Mouse (Mus musculus) hindbrain, embryonic 12.5 days (tissue): ENCODE measurements around the gene Irf9. TPM values are rescaled to one million over a fixed set of nuclear protein-coding genes. Genes with fewer than 3 reads are reported as not detected.

Experiments used
- ATAC-seq: fragments of 200-750 bp; cut with Nextera tagmentation; 2 replicates; pipeline ENCODE4 v1.8.0; 2017; ENCODE audit warnings: moderate TSS enrichment; ENCODE audit not compliant: low FRiP score
- H3K27ac ChIP-seq: fragments of 300-500 bp; sonication (generic); 2 replicates; pipeline ENCODE4 v1.5.1; 2016; ENCODE audit warnings: mild to moderate bottlenecking
- H3K27me3 ChIP-seq: fragments of 300-500 bp; sonication (generic); 2 replicates; pipeline ENCODE4 v1.6.1; 2016; ENCODE audit warnings: mild to moderate bottlenecking
- H3K36me3 ChIP-seq: fragments of 300-500 bp; sonication (generic); 2 replicates; pipeline ENCODE4 v1.6.1; 2016; ENCODE audit warnings: mild to moderate bottlenecking
- H3K4me1 ChIP-seq: fragments of 300-500 bp; sonication (generic); 2 replicates; pipeline ENCODE4 v1.6.1; 2016
- H3K4me2 ChIP-seq: fragments of 300-500 bp; sonication (generic); replicated peaks from 2 replicates; pipeline ENCODE4 v1.6.1; 2016; ENCODE audit warnings: mild to moderate bottlenecking
- H3K4me3 ChIP-seq: fragments of 300-500 bp; sonication (generic); 2 replicates; pipeline ENCODE4 v1.5.1; 2016; ENCODE audit warnings: mild to moderate bottlenecking
- H3K9ac ChIP-seq: fragments of 300-500 bp; sonication (generic); 2 replicates; pipeline ENCODE4 v1.6.1; 2016; ENCODE audit warnings: mild to moderate bottlenecking, moderate library complexity
- H3K9me3 ChIP-seq: fragments of 300-500 bp; sonication (generic); replicated peaks from 2 replicates; pipeline ENCODE4 v1.6.1; 2016; ENCODE audit warnings: mild to moderate bottlenecking
- WGBS: fragments of 180-500 bp; shearing (Covaris S2); methylation state at CpG from one replicate; pipeline ENCODE4 v1.1.7; 2016; 5-methylcytosine and 5-hydroxymethylcytosine counted together
- polyA plus RNA-seq: library from polyadenylated mRNA; unstranded; fragments of >200 nt; fragmentation: Nextera tagmentation; extraction: Ambion mirVana; gene quantifications from 2 replicates; pipeline ENCODE4 v1.2.1, GENCODE M21; 2016

Irf9 gene
- polyA plus RNA-seq, result 9.9 and 10.7 TPM in 2 replicates

- H3K4me1 ChIP-seq, result peaks cover 7% of the 10 kb centered on the region
- H3K27me3 ChIP-seq, result no peaks in the 10 kb centered on the region
- H3K27ac ChIP-seq, result peak within 1 kb of the TSS; percentile 35; the same call in 1 of the 2 replicates
- H3K9ac ChIP-seq, result peak within 1 kb of the TSS; percentile 4; the same call in 1 of the 2 replicates
- peak within 1 kb of the TSS; percentile 44 for H3K4me2 ChIP-seq
- H3K9me3 ChIP-seq, result no peaks in the 10 kb centered on the region
- H3K4me3 ChIP-seq, result peak within 1 kb of the TSS; percentile 22; the same call in 1 of the 2 replicates
- H3K36me3 ChIP-seq, result peaks cover 88% of the 10 kb centered on the region
- no peak for ATAC-seq
- WGBS, result 90% methylated on average over 7 of the region's 7 CpGs
These were observed at the start of gene Irf9 for GRCm38 (mm10) chr14:55603271-55603632. Gene Irf9, plus strand, starts transcription at chr14:55603571.

GRCm38 (mm10) chr14:55554635-55555034 is 48.7 kb upstream of the Irf9 start:
- H3K4me3 ChIP-seq, result no peak overlapping the region
- no peak for ATAC-seq
- no peak overlapping the region for H3K4me2 ChIP-seq
- no peak overlapping the region for H3K27ac ChIP-seq
- H3K9ac ChIP-seq, result no peak overlapping the region
- H3K9me3 ChIP-seq, result no peaks in the 10 kb centered on the region
- H3K27me3 ChIP-seq, result no peaks in the 10 kb centered on the region
- H3K36me3 ChIP-seq, result no peaks in the 10 kb centered on the region
- H3K4me1 ChIP-seq, result peaks cover 3% of the 10 kb centered on the region

- ATAC-seq, result no peak
- Histone ChIP-seq H3K4me1 (peaks cover 3% of the 10 kb centered on the region), H3K4me2 (no peak overlapping the region), H3K9ac (no peak overlapping the region), H3K27me3 (no peaks in the 10 kb centered on the region), H3K36me3 (no peaks in the 10 kb centered on the region), H3K27ac (no peak overlapping the region), H3K4me3 (no peak overlapping the region), H3K9me3 (no peaks in the 10 kb centered on the region)
- 92% methylated on average over 3 of the region's 3 CpGs for WGBS
These were observed 47.6 kb upstream of the Irf9 start for GRCm38 (mm10) chr14:55555788-55556187.

- H3K36me3 ChIP-seq, result no peaks in the 10 kb centered on the region; the same call in 1 of the 2 replicates
- H3K9me3 ChIP-seq, result no peaks in the 10 kb centered on the region
- no peak overlapping the region for H3K4me3 ChIP-seq
- WGBS, result 29% methylated on average over 5 of the region's 5 CpGs
- H3K27me3 ChIP-seq, result no peaks in the 10 kb centered on the region
- no peak overlapping the region for H3K4me2 ChIP-seq
- H3K9ac ChIP-seq, result no peak overlapping the region
- no peak overlapping the region for H3K27ac ChIP-seq
- peaks cover 14% of the 10 kb centered on the region for H3K4me1 ChIP-seq
- no peak for ATAC-seq
These were observed 46.4 kb upstream of the Irf9 start for GRCm38 (mm10) chr14:55557003-55557402.

- Histone ChIP-seq H3K9me3 (no peaks in the 10 kb centered on the region), H3K4me3 (no peak overlapping the region), H3K27ac (no peak overlapping the region), H3K4me2 (no peak overlapping the region), H3K4me1 (peaks cover 20% of the 10 kb centered on the region), H3K27me3 (no peaks in the 10 kb centered on the region), H3K9ac (no peak overlapping the region), H3K36me3 (no peaks in the 10 kb centered on the region; the same call in 1 of the 2 replicates)
- ATAC-seq, result no peak
- 92% methylated on average over 3 of the region's 3 CpGs for WGBS
These were observed 45.8 kb upstream of the Irf9 start for GRCm38 (mm10) chr14:55557587-55557986.

- peak overlapping the region; percentile 65; the same call in 1 of the 2 replicates for H3K9ac ChIP-seq
- H3K4me1 ChIP-seq, result peaks cover 20% of the 10 kb centered on the region
- peak overlapping the region; percentile 89 for H3K4me2 ChIP-seq
- 63% methylated on average over 6 of the region's 6 CpGs for WGBS
- H3K36me3 ChIP-seq, result peaks cover 10% of the 10 kb centered on the region; the same call in 1 of the 2 replicates
- no peak overlapping the region; the same call in 1 of the 2 replicates for H3K27ac ChIP-seq
- H3K27me3 ChIP-seq, result no peaks in the 10 kb centered on the region
- no peaks in the 10 kb centered on the region for H3K9me3 ChIP-seq
- H3K4me3 ChIP-seq, result peak overlapping the region; percentile 64
- no peak for ATAC-seq
These were observed 44.5 kb upstream of the Irf9 start for GRCm38 (mm10) chr14:55558740-55559448.

- WGBS, result under 1% methylated on average over 27 of the region's 27 CpGs
- Histone ChIP-seq H3K4me2 (peak within 1 kb of the TSS; percentile 89), H3K36me3 (peaks cover 19% of the 10 kb centered on the region), H3K4me3 (peak within 1 kb of the TSS; percentile 64), H3K27me3 (no peaks in the 10 kb centered on the region), H3K4me1 (peaks cover 20% of the 10 kb centered on the region), H3K27ac (peak within 1 kb of the TSS; percentile 96), H3K9ac (peak within 1 kb of the TSS; percentile 71), H3K9me3 (no peaks in the 10 kb centered on the region)
- ATAC-seq, result peak; percentile 81
These were observed 43.6 kb upstream of the Irf9 start, which contains the start of gene Dcaf11 for GRCm38 (mm10) chr14:55559799-55560201. Gene Dcaf11, plus strand, starts transcription at chr14:55560006.

- ATAC-seq, result peak; percentile 98
- peak within 1 kb of the TSS; percentile 96 for H3K27ac ChIP-seq
- peaks cover 26% of the 10 kb centered on the region for H3K36me3 ChIP-seq
- peak within 1 kb of the TSS; percentile 64 for H3K4me3 ChIP-seq
- H3K4me1 ChIP-seq, result peaks cover 20% of the 10 kb centered on the region
- peak within 1 kb of the TSS; percentile 89 for H3K4me2 ChIP-seq
- peak within 1 kb of the TSS; percentile 71 for H3K9ac ChIP-seq
- H3K9me3 ChIP-seq, result no peaks in the 10 kb centered on the region
- no peaks in the 10 kb centered on the region for H3K27me3 ChIP-seq
- WGBS, result under 1% methylated on average over 51 of the region's 51 CpGs
These were observed 42.9 kb upstream of the Irf9 start, which contains the start of gene A730061H03Rik for GRCm38 (mm10) chr14:55560202-55561073. Gene A730061H03Rik, minus strand, starts transcription at chr14:55560406.

GRCm38 (mm10) chr14:55561860-55562259 is 41.5 kb upstream of the Irf9 start:
- Histone ChIP-seq H3K4me1 (peaks cover 20% of the 10 kb centered on the region), H3K4me3 (no peak overlapping the region; the same call in 1 of the 2 replicates), H3K9ac (peak overlapping the region; percentile 71; the same call in 1 of the 2 replicates), H3K4me2 (peak overlapping the region; percentile 89; the same call in 1 of the 2 replicates), H3K27ac (no peak overlapping the region), H3K9me3 (no peaks in the 10 kb centered on the region), H3K36me3 (peaks cover 40% of the 10 kb centered on the region), H3K27me3 (no peaks in the 10 kb centered on the region)
- no peak for ATAC-seq
- WGBS, result 87% methylated on average over 10 of the region's 10 CpGs

GRCm38 (mm10) chr14:55563249-55563648 is 40.1 kb upstream of the Irf9 start:
- H3K27ac ChIP-seq, result no peak overlapping the region
- H3K36me3 ChIP-seq, result peaks cover 53% of the 10 kb centered on the region

GRCm38 (mm10) chr14:55565748-55566147 is 37.6 kb upstream of the Irf9 start:
- Histone ChIP-seq H3K4me3 (no peak overlapping the region), H3K9me3 (no peaks in the 10 kb centered on the region), H3K36me3 (peaks cover 75% of the 10 kb centered on the region), H3K27me3 (no peaks in the 10 kb centered on the region), H3K4me1 (peaks cover 17% of the 10 kb centered on the region), H3K9ac (no peak overlapping the region), H3K4me2 (no peak overlapping the region), H3K27ac (no peak overlapping the region)
- WGBS, result 88% methylated on average over 3 of the region's 3 CpGs
- no peak for ATAC-seq

More at GRCm38 (mm10) chr14:55563249-55563648, 40.1 kb upstream of the Irf9 start:
- Histone ChIP-seq H3K4me1 (peaks cover 20% of the 10 kb centered on the region), H3K4me2 (no peak overlapping the region), H3K9me3 (no peaks in the 10 kb centered on the region), H3K27me3 (no peaks in the 10 kb centered on the region), H3K9ac (no peak overlapping the region), H3K4me3 (no peak overlapping the region)
- WGBS, result 93% methylated on average over 11 of the region's 11 CpGs
- no peak for ATAC-seq

- no peaks in the 10 kb centered on the region for H3K27me3 ChIP-seq
- no peaks in the 10 kb centered on the region for H3K9me3 ChIP-seq
- 91% methylated on average over 3 of the region's 3 CpGs for WGBS
- no peak overlapping the region for H3K9ac ChIP-seq
- no peak overlapping the region for H3K4me2 ChIP-seq
- H3K4me3 ChIP-seq, result no peak overlapping the region
- peaks cover under 1% of the 10 kb centered on the region; the same call in 1 of the 2 replicates for H3K4me1 ChIP-seq
- peaks cover 77% of the 10 kb centered on the region for H3K36me3 ChIP-seq
- no peak overlapping the region for H3K27ac ChIP-seq
- no peak for ATAC-seq
These were observed 35.9 kb upstream of the Irf9 start for GRCm38 (mm10) chr14:55567496-55567895.
